Mouse (Mus musculus): ENCODE measurements around the gene Il17rb. TPM values are rescaled to one million over a fixed set of nuclear protein-coding genes. Genes with fewer than 3 reads are reported as not detected.

Il17rb gene
- not detected in 2 replicates for polyA plus RNA-seq (2011; ENCODE audit: insufficient read length, low read depth, missing spikeins)

DNA sequence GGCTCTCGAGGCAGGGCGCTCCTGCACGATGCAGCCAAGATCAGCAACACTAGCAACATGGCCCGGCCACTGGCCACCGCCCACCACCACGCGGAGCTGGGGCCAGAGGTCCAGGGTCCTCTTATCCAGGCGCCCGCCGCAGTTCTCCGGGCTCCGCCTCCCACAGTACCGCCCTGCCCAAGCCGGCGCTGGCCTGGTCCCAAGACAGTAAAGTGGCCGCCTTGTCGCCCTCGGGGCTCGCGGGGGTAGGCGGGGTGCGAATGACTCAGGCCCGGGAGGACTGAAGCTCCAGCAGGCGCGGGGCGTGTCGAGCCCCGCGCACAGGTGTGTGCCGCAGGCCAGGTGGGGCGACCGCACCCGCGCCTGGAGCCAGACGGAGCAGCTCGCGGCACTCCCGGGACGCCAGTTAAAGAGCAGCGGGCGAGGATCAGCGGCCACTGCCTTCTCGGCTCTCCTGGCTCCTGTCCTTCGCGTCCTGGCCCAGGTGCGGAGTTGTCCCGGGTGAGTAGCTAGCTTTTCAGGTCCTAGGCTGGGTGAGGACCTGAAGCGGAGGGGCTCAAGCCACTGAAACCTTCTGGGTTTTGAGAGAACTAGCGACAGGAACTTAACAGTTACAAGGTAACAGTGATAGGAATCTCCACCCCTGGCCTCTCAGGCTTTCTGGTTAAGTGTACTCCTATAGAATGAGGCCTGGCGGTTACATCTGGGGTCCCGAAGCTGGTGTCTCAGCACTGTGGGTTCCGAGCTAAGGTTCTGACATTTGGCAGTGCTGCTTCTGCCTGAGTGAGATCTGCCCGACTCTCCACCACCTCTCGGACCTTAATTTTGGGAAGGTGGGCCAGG lies at the start of gene Il17rb, which contains the start of gene Chdh:
TSS of gene Il17rb (minus strand) at position 164 of the 843 bp plus-strand sequence.
TSS of gene Chdh (plus strand) at position 291 of the 843 bp plus-strand sequence.
- Histone ChIP-seq H3K27ac (ENCODE audit: insufficient read depth, low read length) (no peak within 1 kb of the TSS), H3K4me1 (ENCODE audit: control insufficient read depth, insufficient read depth, low read length) (no peaks in the 10 kb centered on the region), H3K4me3 (ENCODE audit: insufficient read depth, low read length) (0 out of 2 replicates have a peak within 1 kb of the TSS, but pooled peaks have one; percentile 5)
- no peak for TF ChIP-seq CTCF (IDR thresholded peaks at IDR 0.05; ENCODE audit: borderline replicate concordance, insufficient read depth, low read length)
- TF ChIP-seq POLR2A (IDR thresholded peaks at IDR 0.05; ENCODE audit: low read depth, low read length): no peak

DNA sequence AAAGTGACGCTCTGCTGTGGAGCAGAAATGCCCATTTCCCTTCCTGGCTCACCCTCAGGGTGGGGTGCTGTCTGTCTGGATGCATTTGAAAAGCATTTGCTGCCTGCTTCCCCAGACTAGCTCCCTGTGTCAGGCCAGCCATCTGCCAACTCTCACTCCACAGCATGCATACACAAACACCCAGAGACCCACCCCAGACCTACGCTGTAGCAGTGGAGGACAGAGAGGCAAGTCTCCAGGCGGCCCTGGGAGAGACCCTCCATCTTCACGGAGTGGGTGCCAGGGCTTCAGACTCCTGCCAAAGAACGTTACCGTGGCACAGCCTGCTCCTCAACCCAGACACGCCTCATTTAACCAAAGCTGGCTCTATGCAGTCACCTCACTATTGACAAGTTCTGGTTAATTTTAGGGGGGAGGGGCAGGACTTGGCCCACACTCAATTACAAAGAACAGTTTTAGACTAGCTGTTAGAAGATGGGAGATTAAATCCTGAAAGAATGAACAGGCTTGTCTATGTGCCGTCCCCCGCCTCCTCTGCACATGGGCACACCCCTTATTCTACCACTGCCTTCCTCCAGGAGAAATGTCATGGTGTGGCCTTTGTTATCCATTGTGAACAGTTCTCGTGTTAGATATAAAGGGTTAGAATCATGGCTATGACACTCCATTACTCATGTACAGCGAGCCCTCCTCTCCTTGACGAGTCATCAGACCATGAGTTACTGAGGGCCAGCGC lies 47.5 kb upstream of the Il17rb start:
- TF ChIP-seq POLR2A (IDR thresholded peaks at IDR 0.05; ENCODE audit: low read depth, low read length) (no peak), CTCF (IDR thresholded peaks at IDR 0.05; ENCODE audit: borderline replicate concordance, insufficient read depth, low read length) (no peak)
- Histone ChIP-seq H3K4me3 (ENCODE audit: insufficient read depth, low read length) (no peak overlapping the region), H3K4me1 (ENCODE audit: control insufficient read depth, insufficient read depth, low read length) (no peaks in the 10 kb centered on the region), H3K27ac (ENCODE audit: insufficient read depth, low read length) (no peak overlapping the region)

GRCm38 (mm10) chr14:30054922-30055321 lies 46.2 kb upstream of the Il17rb start:
- Histone ChIP-seq H3K4me1 (ENCODE audit: control insufficient read depth, insufficient read depth, low read length) (no peaks in the 10 kb centered on the region), H3K27ac (ENCODE audit: insufficient read depth, low read length) (no peak overlapping the region), H3K4me3 (ENCODE audit: insufficient read depth, low read length) (no peak overlapping the region)
- no peak for TF ChIP-seq POLR2A (IDR thresholded peaks at IDR 0.05; ENCODE audit: low read depth, low read length)
- no peak for TF ChIP-seq CTCF (IDR thresholded peaks at IDR 0.05; ENCODE audit: borderline replicate concordance, insufficient read depth, low read length)

- H3K4me1 ChIP-seq (ENCODE audit: control insufficient read depth, insufficient read depth, low read length): no peaks in the 10 kb centered on the region
- no peak overlapping the region for H3K4me3 ChIP-seq (ENCODE audit: insufficient read depth, low read length)
- TF ChIP-seq POLR2A (IDR thresholded peaks at IDR 0.05; ENCODE audit: low read depth, low read length): no peak
- TF ChIP-seq CTCF (IDR thresholded peaks at IDR 0.05; ENCODE audit: borderline replicate concordance, insufficient read depth, low read length): no peak
- no peak overlapping the region for H3K27ac ChIP-seq (ENCODE audit: insufficient read depth, low read length)
Measured at GRCm38 (mm10) chr14:30050280-30050679, 41.6 kb upstream of the Il17rb start.

- Histone ChIP-seq H3K27ac (ENCODE audit: insufficient read depth, low read length) (no peak overlapping the region), H3K4me1 (ENCODE audit: control insufficient read depth, insufficient read depth, low read length) (no peaks in the 10 kb centered on the region), H3K4me3 (ENCODE audit: insufficient read depth, low read length) (no peak overlapping the region)
- TF ChIP-seq CTCF (IDR thresholded peaks at IDR 0.05; ENCODE audit: borderline replicate concordance, insufficient read depth, low read length) (no peak), POLR2A (IDR thresholded peaks at IDR 0.05; ENCODE audit: low read depth, low read length) (no peak)
Measured at GRCm38 (mm10) chr14:30048049-30048448, 39.4 kb upstream of the Il17rb start.

DNA sequence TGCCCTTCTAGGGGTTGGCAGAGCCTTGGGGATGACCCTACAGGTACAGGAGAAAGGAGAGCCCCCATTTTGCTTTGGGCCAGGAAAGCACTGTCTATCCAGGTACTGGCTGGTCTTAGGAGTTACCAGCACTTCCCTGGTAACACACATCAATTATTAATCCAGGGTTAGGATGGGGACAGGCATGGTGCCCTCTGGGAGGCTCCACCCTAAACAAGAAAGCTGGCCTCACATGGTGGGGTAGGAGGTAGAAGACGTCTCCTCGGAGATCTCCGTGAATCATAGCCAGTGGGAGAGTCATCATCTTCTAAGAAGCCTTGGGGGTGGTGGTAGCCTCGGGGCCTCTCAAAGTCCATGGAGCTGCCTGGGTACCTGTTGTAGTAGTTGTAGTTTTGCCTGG lies 38.3 kb upstream of the Il17rb start:
- no peak overlapping the region for H3K4me3 ChIP-seq (ENCODE audit: insufficient read depth, low read length)
- H3K4me1 ChIP-seq (ENCODE audit: control insufficient read depth, insufficient read depth, low read length): no peaks in the 10 kb centered on the region
- no peak for TF ChIP-seq POLR2A (IDR thresholded peaks at IDR 0.05; ENCODE audit: low read depth, low read length)
- TF ChIP-seq CTCF (IDR thresholded peaks at IDR 0.05; ENCODE audit: borderline replicate concordance, insufficient read depth, low read length): no peak
- no peak overlapping the region for H3K27ac ChIP-seq (ENCODE audit: insufficient read depth, low read length)

GRCm38 (mm10) chr14:30045704-30046220 lies 37.1 kb upstream of the Il17rb start:
- H3K27ac ChIP-seq (ENCODE audit: insufficient read depth, low read length): no peak overlapping the region
- H3K4me3 ChIP-seq (ENCODE audit: insufficient read depth, low read length): no peak overlapping the region
- TF ChIP-seq POLR2A (IDR thresholded peaks at IDR 0.05; ENCODE audit: low read depth, low read length) (no peak), CTCF (IDR thresholded peaks at IDR 0.05; ENCODE audit: borderline replicate concordance, insufficient read depth, low read length) (no peak)
- H3K4me1 ChIP-seq (ENCODE audit: control insufficient read depth, insufficient read depth, low read length): no peaks in the 10 kb centered on the region

- no peak overlapping the region for H3K27ac ChIP-seq (ENCODE audit: insufficient read depth, low read length)
- TF ChIP-seq CTCF (IDR thresholded peaks at IDR 0.05; ENCODE audit: borderline replicate concordance, insufficient read depth, low read length): no peak
- TF ChIP-seq POLR2A (IDR thresholded peaks at IDR 0.05; ENCODE audit: low read depth, low read length): no peak
- no peak overlapping the region for H3K4me3 ChIP-seq (ENCODE audit: insufficient read depth, low read length)
- H3K4me1 ChIP-seq (ENCODE audit: control insufficient read depth, insufficient read depth, low read length): no peaks in the 10 kb centered on the region
Measured at GRCm38 (mm10) chr14:30045239-30045638, 36.5 kb upstream of the Il17rb start.

DNA sequence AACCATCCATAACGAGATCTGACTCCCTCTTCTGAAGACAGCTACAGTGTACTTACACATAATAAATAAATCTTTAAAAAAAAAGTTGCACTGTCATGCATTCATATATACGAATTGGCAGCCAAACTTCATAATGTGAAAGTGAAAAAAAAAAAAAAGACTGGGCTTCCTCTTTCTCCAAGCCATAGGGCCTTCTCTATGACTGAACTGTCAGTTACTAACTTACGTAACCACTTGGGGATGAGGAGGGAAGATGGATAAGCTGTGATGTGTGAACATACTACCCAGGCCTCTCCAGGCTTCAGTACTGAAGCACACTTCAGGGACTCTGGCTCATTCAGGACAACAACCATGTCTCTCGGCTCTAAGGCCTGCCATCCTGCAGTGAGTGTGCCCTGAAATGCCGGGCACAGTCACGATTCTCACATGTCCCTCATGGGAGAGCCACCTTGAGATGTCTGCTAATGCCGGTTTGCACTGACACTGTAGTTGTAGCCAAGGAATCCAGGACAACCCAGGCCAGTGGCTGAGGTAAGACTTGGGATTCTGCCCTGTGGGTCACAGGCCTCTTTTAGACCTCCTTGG lies 34.8 kb upstream of the Il17rb start:
- Histone ChIP-seq H3K4me1 (ENCODE audit: control insufficient read depth, insufficient read depth, low read length) (no peaks in the 10 kb centered on the region), H3K4me3 (ENCODE audit: insufficient read depth, low read length) (no peak overlapping the region), H3K27ac (ENCODE audit: insufficient read depth, low read length) (no peak overlapping the region)
- TF ChIP-seq POLR2A (IDR thresholded peaks at IDR 0.05; ENCODE audit: low read depth, low read length) (no peak), CTCF (IDR thresholded peaks at IDR 0.05; ENCODE audit: borderline replicate concordance, insufficient read depth, low read length) (no peak)
